Mouse (Mus musculus) cerebral cortex, adult 2 months (tissue): ENCODE measurements around the gene Cemip2.

Experiments used
- WGBS: fragments of 180-500 bp; shearing (Covaris S2); methylation state at CpG from one replicate; pipeline ENCODE4 v1.1.7; 2018; 5-methylcytosine and 5-hydroxymethylcytosine counted together

The Cemip2 gene

DNA sequence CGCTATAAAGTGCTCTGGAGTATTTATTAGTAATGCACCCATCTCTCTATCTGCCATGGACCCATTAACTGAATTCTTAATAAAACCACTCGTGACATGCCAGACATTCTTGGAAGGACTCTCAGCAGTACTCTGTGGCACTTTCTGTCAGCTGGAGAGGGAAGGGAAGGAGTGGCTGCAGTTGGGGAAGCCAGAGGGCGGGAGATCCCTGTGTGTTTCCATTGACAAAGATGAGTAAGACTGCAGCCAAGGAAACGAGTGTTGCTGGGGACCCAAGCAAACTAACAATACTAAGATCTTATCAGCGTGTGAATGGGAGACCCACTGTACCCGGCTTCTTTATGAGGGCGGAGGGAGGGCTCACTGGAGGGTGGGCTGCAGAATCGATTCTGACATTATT is 2.5 kb downstream of the Cemip2 start:
- WGBS, result 44% methylated on average over 8 of the region's 8 CpGs

- WGBS, result 50% methylated on average over 7 of the region's 7 CpGs
These were observed 3.1 kb downstream of the Cemip2 start for GRCm38 (mm10) chr19:21781066-21781786.

- WGBS, result 69% methylated on average over 12 of the region's 12 CpGs
These were observed 3.8 kb downstream of the Cemip2 start for GRCm38 (mm10) chr19:21781787-21782432.

GRCm38 (mm10) chr19:21783717-21784116 is 5.6 kb downstream of the Cemip2 start:
- 78% methylated on average over 3 of the region's 3 CpGs for WGBS

- WGBS, result 74% methylated on average over 8 of the region's 8 CpGs
These were observed 6.4 kb downstream of the Cemip2 start for GRCm38 (mm10) chr19:21784331-21785131.

DNA sequence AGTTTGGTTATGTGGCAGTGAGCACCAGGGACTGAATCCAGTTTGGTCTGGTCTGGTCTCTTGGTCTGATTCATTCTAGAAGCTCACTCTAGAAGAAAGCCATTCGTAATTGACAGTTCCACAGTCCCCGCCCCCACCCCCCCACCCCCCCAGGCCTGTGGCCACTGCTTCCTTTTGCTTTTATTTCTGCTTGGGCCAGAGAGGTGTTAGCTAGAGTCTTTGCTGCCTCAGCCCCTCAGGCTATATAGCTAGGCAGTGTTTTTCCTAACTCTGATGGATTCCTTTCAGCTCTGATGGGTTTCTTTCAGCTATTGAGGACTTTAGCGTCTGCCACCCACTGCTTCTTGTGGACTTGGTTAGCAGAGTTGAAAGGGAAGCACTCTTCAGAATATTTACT is 7.0 kb downstream of the Cemip2 start:
- 23% methylated on average over 3 of the region's 3 CpGs for WGBS

- WGBS, result 39% methylated on average over 6 of the region's 6 CpGs
These were observed 8.9 kb downstream of the Cemip2 start for GRCm38 (mm10) chr19:21787004-21787480.

DNA sequence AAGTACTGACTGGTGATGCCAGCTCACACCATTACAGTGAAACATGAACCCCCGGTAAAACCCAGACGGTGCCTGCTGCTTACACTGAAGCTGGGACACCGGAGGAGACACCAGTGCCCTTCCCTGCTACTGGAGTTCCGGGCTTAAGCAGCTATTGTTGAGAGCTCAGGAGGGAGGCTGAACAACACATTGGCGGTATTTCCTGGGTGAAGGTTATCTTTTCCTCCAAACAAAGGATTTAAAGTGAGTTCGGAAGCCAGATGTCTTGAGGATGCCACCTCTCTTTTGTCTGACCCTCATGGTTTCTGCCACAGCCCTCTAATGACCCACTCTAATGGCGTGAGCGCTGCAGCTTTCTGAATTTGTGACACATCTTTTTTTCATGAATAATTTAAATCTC is 10.9 kb downstream of the Cemip2 start:
- WGBS, result 66% methylated on average over 8 of the region's 8 CpGs

DNA sequence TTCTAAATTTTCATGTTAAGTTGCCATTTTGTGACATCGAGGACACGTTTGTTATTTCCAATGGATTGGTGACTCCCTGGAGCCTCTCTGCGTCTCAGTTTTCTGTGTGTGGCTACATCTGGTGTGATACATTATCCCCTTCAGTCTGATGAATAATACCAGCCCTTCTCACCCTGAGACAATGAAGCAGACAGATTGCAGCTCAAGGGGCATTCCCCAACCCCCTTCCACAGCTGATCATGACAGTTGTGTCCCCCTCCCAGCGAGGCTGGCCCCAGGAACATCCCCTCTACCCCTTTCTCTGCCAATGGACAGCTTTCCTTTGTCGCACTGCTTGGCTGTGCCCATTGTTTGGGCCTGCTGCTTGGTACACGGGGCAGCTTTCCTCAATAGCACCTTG is 11.5 kb downstream of the Cemip2 start:
- WGBS, result 66% methylated on average over 6 of the region's 6 CpGs

DNA sequence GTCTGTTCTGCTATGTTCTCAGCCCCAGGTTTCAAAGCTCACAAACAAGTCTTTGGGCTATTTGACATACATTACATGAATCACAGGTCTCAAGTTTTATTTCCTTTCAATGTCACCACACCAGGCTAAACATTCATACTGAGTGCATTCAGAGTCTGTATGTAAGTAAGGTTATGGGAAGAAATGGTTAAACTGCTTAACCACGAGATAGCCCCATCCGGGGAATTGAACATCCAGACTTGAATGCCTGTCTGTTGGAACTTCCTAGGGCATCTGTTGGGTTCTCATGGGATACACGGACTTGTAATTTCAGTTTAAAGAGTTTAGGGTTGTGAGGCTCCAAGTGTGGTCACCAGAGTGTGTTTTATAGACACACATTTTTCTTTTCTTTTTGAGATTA is 13.2 kb downstream of the Cemip2 start:
- WGBS, result 74% methylated on average over 3 of the region's 3 CpGs

GRCm38 (mm10) chr19:21791826-21792225 is 13.7 kb downstream of the Cemip2 start:
- 88% methylated on average over 4 of the region's 4 CpGs for WGBS

DNA sequence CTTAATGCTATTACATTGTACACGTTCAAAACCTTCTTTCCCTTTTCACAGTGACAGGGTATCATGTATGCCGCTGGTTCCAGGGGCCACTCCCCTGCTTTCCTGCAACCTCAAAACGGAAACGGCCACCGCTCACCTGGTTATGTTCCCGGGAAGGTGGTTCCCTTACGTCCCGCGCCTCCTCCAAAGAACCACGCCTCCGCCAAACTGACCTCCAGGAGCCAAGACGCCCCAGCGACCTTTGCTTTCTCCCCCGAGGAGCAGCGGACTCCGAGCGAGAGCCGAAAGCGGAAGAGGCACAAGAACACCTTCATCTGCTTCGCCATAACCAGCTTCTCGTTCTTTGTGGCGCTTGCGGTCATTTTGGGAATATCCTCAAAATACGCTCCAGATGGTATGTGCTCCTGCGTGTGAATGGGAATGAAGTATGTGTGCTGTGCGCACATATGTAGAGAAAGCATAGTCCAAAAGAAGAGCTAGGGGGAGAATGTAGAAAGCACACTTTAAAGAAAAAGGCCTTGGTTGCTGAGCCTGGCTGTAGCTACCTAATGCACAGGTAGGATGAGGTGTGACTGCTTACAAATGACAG is 14.5 kb downstream of the Cemip2 start:
- WGBS, result 68% methylated on average over 26 of the region's 26 CpGs

GRCm38 (mm10) chr19:21794569-21794968 is 16.4 kb downstream of the Cemip2 start:
- WGBS, result 92% methylated on average over 3 of the region's 3 CpGs

- WGBS, result 79% methylated on average over 5 of the region's 5 CpGs
These were observed 18.2 kb downstream of the Cemip2 start for GRCm38 (mm10) chr19:21796333-21796732.

DNA sequence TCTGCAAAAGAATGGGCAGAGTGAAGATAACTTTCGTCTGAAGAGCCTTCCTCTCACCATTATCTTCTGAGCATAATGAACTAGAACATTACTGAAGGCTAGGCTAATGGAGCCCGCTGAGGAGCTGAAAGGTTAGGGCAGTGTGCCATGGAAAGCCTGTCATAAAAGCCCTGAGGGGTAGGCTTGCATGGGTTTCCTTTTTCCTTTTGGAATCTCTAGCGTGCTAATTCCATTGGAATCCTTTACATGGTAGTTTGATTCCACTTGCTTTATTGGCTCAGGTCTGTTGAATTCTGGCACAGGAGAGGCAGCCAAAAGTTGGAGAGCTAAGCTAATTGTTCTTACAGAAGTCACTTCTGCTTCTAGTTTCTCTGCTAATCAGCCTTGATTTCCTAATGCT is 20.6 kb downstream of the Cemip2 start:
- WGBS, result 61% methylated on average over 3 of the region's 3 CpGs

GRCm38 (mm10) chr19:21799410-21800373 is 21.6 kb downstream of the Cemip2 start:
- 64% methylated on average over 13 of the region's 13 CpGs for WGBS

GRCm38 (mm10) chr19:21804488-21804887 is 26.3 kb downstream of the Cemip2 start:
- WGBS, result 74% methylated on average over 8 of the region's 8 CpGs

DNA sequence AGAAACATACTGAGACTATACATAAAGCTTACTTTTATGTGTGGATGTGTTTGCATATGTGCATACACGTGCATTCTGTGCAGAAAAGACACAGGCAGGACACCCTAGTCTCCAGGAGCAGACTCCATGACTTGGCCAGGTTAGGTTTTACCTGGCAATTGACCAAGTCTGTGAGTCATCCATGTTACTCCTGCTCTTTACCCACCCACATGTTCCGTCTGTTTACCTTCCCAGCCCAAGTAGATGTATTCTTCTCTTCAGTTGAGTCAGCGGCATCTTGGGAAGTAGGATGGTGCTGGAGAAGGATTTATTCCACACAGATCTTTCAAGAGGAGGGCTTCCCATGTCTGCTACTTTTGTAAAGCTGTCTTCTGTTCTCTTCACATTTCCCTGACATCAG is 27.2 kb downstream of the Cemip2 start:
- 46% methylated on average over 3 of the region's 3 CpGs for WGBS

- WGBS, result 91% methylated on average over 5 of the region's 5 CpGs
These were observed 32.0 kb downstream of the Cemip2 start for GRCm38 (mm10) chr19:21810135-21810534.

DNA sequence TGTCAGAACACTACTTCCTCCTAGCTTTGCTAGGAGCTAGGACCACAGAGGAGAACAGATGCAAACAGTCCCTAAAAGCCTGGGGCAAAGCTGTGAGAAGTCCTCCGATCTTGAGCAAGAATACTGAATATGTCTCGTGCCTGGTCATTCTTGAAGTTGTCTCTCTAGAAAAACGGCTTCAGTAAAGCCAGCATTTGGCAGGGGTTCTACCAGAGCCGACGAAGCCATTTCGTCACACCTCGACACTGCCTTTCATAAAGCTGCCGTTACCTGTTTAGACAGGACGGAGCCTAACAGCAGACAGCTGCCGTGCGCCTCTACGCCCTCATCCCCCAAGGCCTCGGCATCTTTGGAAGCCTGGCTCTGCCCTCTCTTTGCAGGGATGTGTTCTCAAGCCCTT is 35.4 kb downstream of the Cemip2 start:
- WGBS, result 89% methylated on average over 13 of the region's 13 CpGs

DNA sequence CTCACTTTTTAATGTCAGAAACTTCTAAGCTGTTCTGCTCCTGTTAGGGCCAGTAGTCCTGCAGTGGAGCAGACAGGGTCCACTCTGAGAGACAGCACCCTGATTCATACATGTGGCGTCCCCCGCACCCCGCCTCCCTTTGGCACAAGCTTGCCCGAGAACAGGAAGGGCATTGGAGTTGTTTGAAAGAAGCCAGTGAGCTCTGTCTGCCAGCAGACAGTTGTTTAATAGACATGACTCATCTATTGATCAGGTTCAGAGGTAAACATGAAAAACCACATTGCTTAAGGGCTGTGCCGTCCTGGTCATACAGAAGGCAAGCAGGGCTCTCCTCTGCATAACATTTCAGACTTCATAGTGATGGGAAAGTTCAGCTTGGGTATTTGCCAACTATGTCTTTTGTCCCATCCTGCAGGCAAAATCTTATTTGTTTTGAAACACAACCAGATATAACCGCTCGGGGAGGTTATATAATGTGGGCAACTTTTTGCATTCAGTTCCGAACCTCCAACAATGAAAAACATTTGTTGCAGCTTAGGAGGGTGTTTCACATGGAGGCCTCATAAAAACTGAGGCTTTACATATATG is 36.4 kb downstream of the Cemip2 start:
- 51% methylated on average over 8 of the region's 8 CpGs for WGBS
